Mouse (Mus musculus): Measurements from ENCODE around the gene 1700056E22Rik. TPM values are rescaled to one million over a fixed set of nuclear protein-coding genes. Genes with fewer than 3 reads are reported as not detected.

The 1700056E22Rik gene
- polyA plus RNA-seq, 1 experiment, result 3.2 TPM

DNA sequence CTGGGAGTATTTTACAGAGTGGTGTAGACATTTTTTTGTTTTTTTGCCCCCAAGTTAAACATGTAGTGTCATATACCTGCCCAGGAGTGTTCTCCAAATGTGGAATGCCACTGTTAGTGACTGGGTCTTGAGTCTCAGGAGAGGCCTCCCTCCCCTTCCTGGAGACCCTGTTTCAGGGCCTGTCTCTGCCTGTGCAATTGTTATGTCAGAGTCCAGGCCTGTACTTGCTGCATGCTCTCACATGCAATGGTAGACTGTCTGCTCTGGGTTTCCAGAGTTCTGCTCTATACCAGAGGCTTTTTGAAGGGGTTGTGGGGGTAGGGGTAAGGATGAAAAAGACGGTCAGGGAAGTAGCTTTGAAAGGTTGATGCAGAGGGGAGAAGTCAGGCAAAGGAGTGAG is 6.8 kb upstream of the 1700056E22Rik start:
- Histone ChIP-seq H3K79me2 (ENCODE audit: control insufficient read depth, insufficient read depth) (peaks cover 100% of the 10 kb centered on the region), H3K36me3 (ENCODE audit: control insufficient read depth, insufficient read depth) (peaks cover 29% of the 10 kb centered on the region), H3ac (ENCODE audit: control insufficient read depth, insufficient read length) (no peak overlapping the region), H3K4me3 (no peak overlapping the region), H3K4me2 (ENCODE audit: low read depth) (peak overlapping the region; percentile 66), H3K27me3 (ENCODE audit: control insufficient read depth, insufficient read depth, insufficient read length) (no peaks in the 10 kb centered on the region)
- TF ChIP-seq MAX (IDR thresholded peaks at IDR 0.05; ENCODE audit: low read depth) (no peak), TCF3 (IDR thresholded peaks at IDR 0.05; ENCODE audit: insufficient read length, low read depth) (no peak), POLR2AphosphoS2 (IDR thresholded peaks at IDR 0.05; ENCODE audit: insufficient read length, low read depth) (no peak)

GRCm38 (mm10) chr1:184040181-184040580 is 6.1 kb upstream of the 1700056E22Rik start:
- Histone ChIP-seq H3K79me2 (ENCODE audit: control insufficient read depth, insufficient read depth) (peaks cover 100% of the 10 kb centered on the region), H3K36me3 (ENCODE audit: control insufficient read depth, insufficient read depth) (peaks cover 22% of the 10 kb centered on the region), H3K4me3 (no peak overlapping the region), H3ac (ENCODE audit: control insufficient read depth, insufficient read length) (no peak overlapping the region), H3K27me3 (ENCODE audit: control insufficient read depth, insufficient read depth, insufficient read length) (no peaks in the 10 kb centered on the region), H3K4me2 (ENCODE audit: low read depth) (peak overlapping the region; percentile 66)
- TF ChIP-seq POLR2A (IDR thresholded peaks at IDR 0.05; ENCODE audit: insufficient read length, low read depth) (no peak), TCF12 (IDR thresholded peaks at IDR 0.05; ENCODE audit: insufficient read depth, poor library complexity, severe bottlenecking) (no peak), MYOG (IDR thresholded peaks at IDR 0.05; ENCODE audit: control insufficient read depth in 1 of 3, insufficient read depth in 1 of 3, insufficient read length in 2 of 3, low read depth in 2 of 3) (no peak), TCF3 (IDR thresholded peaks at IDR 0.05; ENCODE audit: insufficient read length, low read depth) (no peak), USF1 (IDR thresholded peaks at IDR 0.05; ENCODE audit: low read depth) (no peak), MYOD1 (IDR thresholded peaks at IDR 0.05; ENCODE audit: control insufficient read depth in 1 of 3, insufficient read length in 2 of 3, low read depth in 2 of 3) (no peak), POLR2AphosphoS2 (IDR thresholded peaks at IDR 0.05; ENCODE audit: insufficient read length, low read depth) (no peak), E2F4 (IDR thresholded peaks at IDR 0.05; ENCODE audit: insufficient read depth) (no peak), CEBPB (IDR thresholded peaks at IDR 0.05; ENCODE audit: insufficient read depth, poor library complexity, severe bottlenecking) (no peak), REST (IDR thresholded peaks at IDR 0.05; ENCODE audit: insufficient read depth, insufficient read length) (no peak), SRF (IDR thresholded peaks at IDR 0.05; ENCODE audit: control insufficient read depth, insufficient read length, low read depth) (no peak), MAX (IDR thresholded peaks at IDR 0.05; ENCODE audit: low read depth) (no peak)

DNA sequence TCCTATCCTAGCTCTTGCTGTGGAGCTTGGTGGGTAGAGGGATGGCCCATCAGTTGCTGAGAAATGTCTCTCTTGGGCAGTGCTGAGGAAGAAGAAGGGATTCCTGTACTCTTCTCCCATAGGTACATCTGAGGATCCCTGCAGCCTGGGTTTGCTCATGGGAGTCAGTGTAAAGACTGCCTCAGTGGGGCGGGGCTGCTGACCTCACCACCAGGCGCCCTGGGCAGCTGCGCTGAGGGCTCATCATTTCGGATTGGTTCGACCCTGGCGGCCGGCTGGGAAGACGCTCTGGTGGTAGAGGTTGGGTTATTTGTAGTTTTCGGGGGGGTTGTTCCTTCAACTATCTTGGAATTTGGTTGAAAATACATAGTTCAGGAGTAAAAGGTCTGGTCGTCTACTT is 5.2 kb upstream of the 1700056E22Rik start:
- Histone ChIP-seq H3K36me3 (ENCODE audit: control insufficient read depth, insufficient read depth) (peaks cover 22% of the 10 kb centered on the region), H3K4me3 (no peak overlapping the region), H3K27me3 (ENCODE audit: control insufficient read depth, insufficient read depth, insufficient read length) (no peaks in the 10 kb centered on the region), H3K4me2 (ENCODE audit: low read depth) (peak overlapping the region; percentile 66), H3ac (ENCODE audit: control insufficient read depth, insufficient read length) (no peak overlapping the region), H3K79me2 (ENCODE audit: control insufficient read depth, insufficient read depth) (peaks cover 100% of the 10 kb centered on the region)
- peak in 1 of 3 experiments; percentile 3 for TF ChIP-seq MYOG (IDR thresholded peaks at IDR 0.05; ENCODE audit: control insufficient read depth in 1 of 3, insufficient read depth in 1 of 3, insufficient read length in 2 of 3, low read depth in 2 of 3)
- no peak for TF ChIP-seq CEBPB (IDR thresholded peaks at IDR 0.05; ENCODE audit: insufficient read depth, poor library complexity, severe bottlenecking)

- Histone ChIP-seq H3K4me3 (no peak overlapping the region), H3K79me2 (ENCODE audit: control insufficient read depth, insufficient read depth) (peaks cover 85% of the 10 kb centered on the region), H3K27me3 (ENCODE audit: control insufficient read depth, insufficient read depth, insufficient read length) (no peaks in the 10 kb centered on the region), H3ac (ENCODE audit: control insufficient read depth, insufficient read length) (no peak overlapping the region), H3K36me3 (ENCODE audit: control insufficient read depth, insufficient read depth) (peaks cover 15% of the 10 kb centered on the region), H3K4me2 (ENCODE audit: low read depth) (peak overlapping the region; percentile 61)
- no peak for TF ChIP-seq TCF12 (IDR thresholded peaks at IDR 0.05; ENCODE audit: insufficient read depth, poor library complexity, severe bottlenecking)
- no peak for TF ChIP-seq MAX (IDR thresholded peaks at IDR 0.05; ENCODE audit: low read depth)
- TF ChIP-seq USF1 (IDR thresholded peaks at IDR 0.05; ENCODE audit: low read depth), result no peak
- no peak for TF ChIP-seq POLR2A (IDR thresholded peaks at IDR 0.05; ENCODE audit: insufficient read length, low read depth)
- TF ChIP-seq TCF3 (IDR thresholded peaks at IDR 0.05; ENCODE audit: insufficient read length, low read depth), result no peak
- TF ChIP-seq SRF (IDR thresholded peaks at IDR 0.05; ENCODE audit: control insufficient read depth, insufficient read length, low read depth), result no peak
- no peak for TF ChIP-seq POLR2AphosphoS2 (IDR thresholded peaks at IDR 0.05; ENCODE audit: insufficient read length, low read depth)
- no peak for TF ChIP-seq CEBPB (IDR thresholded peaks at IDR 0.05; ENCODE audit: insufficient read depth, poor library complexity, severe bottlenecking)
- TF ChIP-seq MYOD1 (IDR thresholded peaks at IDR 0.05; ENCODE audit: control insufficient read depth in 1 of 3, insufficient read length in 2 of 3, low read depth in 2 of 3), result no peak
- no peak for TF ChIP-seq E2F4 (IDR thresholded peaks at IDR 0.05; ENCODE audit: insufficient read depth)
Observed at GRCm38 (mm10) chr1:184037802-184038201, 3.7 kb upstream of the 1700056E22Rik start.

DNA sequence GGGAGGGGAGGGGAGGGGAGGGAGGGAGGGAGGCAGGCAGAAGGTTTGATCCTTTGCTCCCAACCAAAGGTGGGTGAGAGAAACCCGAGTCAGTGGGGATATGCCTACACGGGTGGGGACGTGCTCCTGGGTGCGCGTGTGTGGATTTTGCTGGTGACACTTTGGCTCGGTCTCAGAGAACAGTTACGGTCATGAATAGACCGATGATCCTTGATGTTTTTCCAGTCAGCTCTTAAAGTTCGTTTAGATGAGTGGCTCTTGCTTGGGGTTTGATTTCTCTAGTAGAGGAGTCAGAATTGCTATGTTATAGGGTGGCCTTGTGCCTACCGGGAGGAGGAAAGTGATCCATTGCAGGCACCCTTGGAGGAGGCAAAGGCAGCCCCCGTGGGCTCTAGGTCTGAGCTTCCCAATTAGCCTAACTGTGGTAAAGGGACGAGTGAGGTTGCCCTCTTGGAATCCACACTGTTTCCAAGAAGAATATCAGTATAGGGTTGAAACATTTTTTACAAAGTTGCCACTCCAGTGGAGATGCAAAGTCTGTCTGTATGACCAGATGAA is 1.3 kb upstream of the 1700056E22Rik start:
- Histone ChIP-seq H3K36me3 (ENCODE audit: control insufficient read depth, insufficient read depth) (peaks cover 15% of the 10 kb centered on the region), H3ac (ENCODE audit: control insufficient read depth, insufficient read length) (peak overlapping the region; percentile 24), H3K27me3 (ENCODE audit: control insufficient read depth, insufficient read depth, insufficient read length) (no peaks in the 10 kb centered on the region), H3K4me2 (ENCODE audit: low read depth) (peak overlapping the region; percentile 85), H3K79me2 (ENCODE audit: control insufficient read depth, insufficient read depth) (peaks cover 61% of the 10 kb centered on the region), H3K4me3 (peak overlapping the region; percentile 81)
- TF ChIP-seq TCF12 (IDR thresholded peaks at IDR 0.05; ENCODE audit: insufficient read depth, poor library complexity, severe bottlenecking) (no peak), REST (IDR thresholded peaks at IDR 0.05; ENCODE audit: insufficient read depth, insufficient read length) (no peak), MYOD1 (IDR thresholded peaks at IDR 0.05; ENCODE audit: control insufficient read depth in 1 of 3, insufficient read length in 2 of 3, low read depth in 2 of 3) (no peak), E2F4 (IDR thresholded peaks at IDR 0.05; ENCODE audit: insufficient read depth) (no peak), POLR2AphosphoS2 (IDR thresholded peaks at IDR 0.05; ENCODE audit: insufficient read length, low read depth) (no peak), USF1 (IDR thresholded peaks at IDR 0.05; ENCODE audit: low read depth) (no peak), POLR2A (IDR thresholded peaks at IDR 0.05; ENCODE audit: insufficient read length, low read depth) (no peak), CEBPB (IDR thresholded peaks at IDR 0.05; ENCODE audit: insufficient read depth, poor library complexity, severe bottlenecking) (no peak), MYOG (IDR thresholded peaks at IDR 0.05; ENCODE audit: control insufficient read depth in 1 of 3, insufficient read depth in 1 of 3, insufficient read length in 2 of 3, low read depth in 2 of 3) (no peak), TCF3 (IDR thresholded peaks at IDR 0.05; ENCODE audit: insufficient read length, low read depth) (no peak), MAX (IDR thresholded peaks at IDR 0.05; ENCODE audit: low read depth) (no peak), SRF (IDR thresholded peaks at IDR 0.05; ENCODE audit: control insufficient read depth, insufficient read length, low read depth) (no peak)
